Mouse (Mus musculus) heart, embryonic 12.5 days (tissue): ENCODE data around the gene Shld1. TPM values are rescaled to one million over a fixed set of nuclear protein-coding genes. Genes with fewer than 3 reads are reported as not detected.

ENCODE experiments used
- ATAC-seq: fragments of 200-750 bp; cut with Nextera tagmentation; 2 replicates; pipeline ENCODE4 v1.8.0; 2017; ENCODE audit warnings: moderate TSS enrichment, moderate library complexity; ENCODE audit not compliant: insufficient number of reproducible peaks, low FRiP score
- H3K27ac ChIP-seq: fragments of 300-500 bp; sonication (generic); 2 replicates; pipeline ENCODE4 v1.5.1; 2016; ENCODE audit warnings: mild to moderate bottlenecking, moderate library complexity; ENCODE audit not compliant: poor library complexity, severe bottlenecking
- H3K27me3 ChIP-seq: fragments of 300-500 bp; sonication (generic); replicated peaks from 2 replicates; pipeline ENCODE4 v1.6.1; 2016; ENCODE audit warnings: mild to moderate bottlenecking, moderate library complexity
- H3K36me3 ChIP-seq: fragments of 300-500 bp; sonication (generic); 2 replicates; pipeline ENCODE4 v1.6.1; 2016; ENCODE audit warnings: mild to moderate bottlenecking, moderate library complexity
- H3K4me1 ChIP-seq: fragments of 300-500 bp; sonication (generic); replicated peaks from 2 replicates; pipeline ENCODE4 v1.6.1; 2016; ENCODE audit warnings: mild to moderate bottlenecking
- H3K4me2 ChIP-seq: fragments of 300-500 bp; sonication (generic); 2 replicates; pipeline ENCODE4 v1.6.1; 2016; ENCODE audit warnings: mild to moderate bottlenecking, moderate library complexity
- H3K4me3 ChIP-seq: fragments of 300-500 bp; sonication (generic); 2 replicates; pipeline ENCODE4 v1.5.1; 2016; ENCODE audit warnings: mild to moderate bottlenecking
- H3K9ac ChIP-seq: fragments of 300-500 bp; sonication (generic); 2 replicates; pipeline ENCODE4 v1.6.1; 2016; ENCODE audit warnings: mild to moderate bottlenecking, moderate library complexity
- H3K9me3 ChIP-seq: fragments of 300-500 bp; sonication (generic); replicated peaks from 2 replicates; pipeline ENCODE4 v1.6.1; 2016; ENCODE audit warnings: mild to moderate bottlenecking, moderate library complexity
- WGBS: fragments of 180-500 bp; shearing (Covaris S2); methylation state at CpG from one replicate; pipeline ENCODE4 v1.1.7; 2016; 5-methylcytosine and 5-hydroxymethylcytosine counted together
- polyA plus RNA-seq: library from polyadenylated mRNA; unstranded; fragments of >200 nt; fragmentation: Nextera tagmentation; extraction: Ambion mirVana; gene quantifications from 2 replicates; pipeline ENCODE4 v1.2.1, GENCODE M21; 2016

The Shld1 gene
- polyA plus RNA-seq = 14.4 and 16.8 TPM in 2 replicates

DNA sequence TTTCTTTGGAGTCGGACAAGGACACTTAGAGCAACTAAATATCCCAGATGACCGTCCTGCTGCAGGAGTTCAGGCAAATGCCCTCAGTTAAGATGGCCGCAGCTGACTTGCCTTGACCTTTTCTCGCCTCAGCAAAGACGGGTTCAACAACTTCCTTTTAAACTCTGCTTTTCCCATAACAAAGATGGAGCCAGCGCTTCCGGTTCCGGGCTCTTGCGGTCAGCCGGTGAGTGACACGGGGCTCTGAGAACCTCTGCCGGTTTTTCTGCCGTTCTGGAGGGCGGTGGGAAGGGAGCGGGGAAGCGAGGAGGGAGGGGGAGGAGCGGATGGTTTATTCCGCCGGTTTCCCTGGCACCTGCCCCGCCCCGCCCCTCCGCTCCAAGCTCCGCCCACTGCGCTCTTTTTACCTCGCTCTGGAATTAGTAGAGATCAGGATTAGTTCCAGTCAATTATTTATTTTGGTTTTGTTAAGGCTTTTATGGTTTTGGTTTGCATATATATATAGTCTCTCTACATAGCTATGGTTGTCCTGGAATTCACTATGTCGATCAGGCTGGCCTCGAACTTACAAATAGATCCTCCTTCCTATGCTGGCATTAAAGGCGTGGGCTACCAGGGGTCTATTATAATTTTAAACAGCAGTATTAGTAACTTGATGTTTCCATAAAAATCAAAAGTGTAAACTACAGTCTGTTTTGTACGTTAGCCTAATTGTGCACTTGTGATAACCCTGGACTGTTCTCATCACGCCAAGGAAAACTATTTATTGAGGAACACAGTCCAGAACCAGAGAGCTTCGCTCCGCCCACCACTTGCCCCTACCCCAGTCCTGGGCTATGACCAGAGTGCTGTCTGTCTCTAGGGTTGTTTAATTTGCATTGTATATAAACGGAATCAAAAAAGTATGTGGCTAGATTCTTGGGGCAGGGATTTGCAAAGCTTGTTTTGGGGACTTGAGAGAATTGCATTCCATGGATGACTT is at the start of gene Shld1:
Shld1 (plus strand) TSS at position 176 of the 982 bp plus-strand sequence.
- Histone ChIP-seq H3K36me3 (0 out of 2 replicates have a peak, but pooled peaks cover 3% of the 10 kb centered on the region), H3K4me2 (peak within 1 kb of the TSS; percentile 67), H3K27ac (peak within 1 kb of the TSS; percentile 80), H3K4me1 (peaks cover 28% of the 10 kb centered on the region), H3K4me3 (peak within 1 kb of the TSS; percentile 64), H3K27me3 (no peaks in the 10 kb centered on the region), H3K9ac (peak within 1 kb of the TSS; percentile 65), H3K9me3 (no peaks in the 10 kb centered on the region)
- ATAC-seq = peak; percentile 83
- 11% methylated on average over 32 of the region's 33 CpGs for WGBS

DNA sequence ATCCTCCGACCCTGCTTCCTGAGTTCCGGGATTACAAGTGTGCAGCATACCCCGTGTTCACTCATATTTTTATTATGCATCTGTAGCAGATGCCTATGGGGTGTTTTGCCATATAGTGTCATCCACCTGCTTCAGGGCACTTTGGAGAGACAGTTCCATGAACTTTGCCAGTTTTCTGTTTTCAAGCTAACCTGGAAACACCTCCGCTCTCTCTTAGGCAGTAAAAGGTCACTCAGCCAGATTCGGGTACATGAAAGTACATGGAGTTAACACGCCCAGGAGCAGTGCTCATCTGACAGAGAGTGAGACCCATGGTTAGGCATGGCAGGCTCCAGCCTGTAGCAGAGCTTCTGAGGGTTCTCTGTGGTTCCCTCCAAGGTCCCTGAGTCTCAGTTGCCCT is 48.4 kb upstream of the Shld1 start:
- Histone ChIP-seq H3K4me1 (peaks cover 7% of the 10 kb centered on the region), H3K27ac (no peak overlapping the region), H3K9ac (no peak overlapping the region), H3K36me3 (no peaks in the 10 kb centered on the region), H3K9me3 (no peaks in the 10 kb centered on the region), H3K27me3 (no peaks in the 10 kb centered on the region), H3K4me3 (no peak overlapping the region), H3K4me2 (no peak overlapping the region)
- WGBS = 89% methylated on average over 6 of the region's 6 CpGs
- ATAC-seq = no peak

DNA sequence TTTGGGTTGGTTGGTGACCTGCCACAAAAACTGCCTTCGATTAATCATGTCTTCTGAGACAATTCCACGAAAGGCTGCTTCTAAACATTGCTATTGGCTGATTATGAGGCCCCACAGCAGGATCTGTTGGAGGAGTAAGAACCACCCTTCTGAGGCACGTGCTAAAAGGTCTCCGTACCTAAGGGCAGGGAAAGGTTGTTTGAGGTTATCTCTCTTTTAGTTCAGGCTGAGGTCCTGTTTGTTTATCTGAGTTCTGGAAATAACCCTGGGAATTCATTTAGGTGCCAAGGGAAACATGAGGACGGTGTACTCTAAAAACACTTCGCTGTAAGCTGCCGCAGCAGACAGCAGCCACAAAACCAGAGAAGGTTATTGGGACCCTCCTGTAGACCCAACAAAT is 47.4 kb upstream of the Shld1 start:
- Histone ChIP-seq H3K27ac (no peak overlapping the region), H3K36me3 (no peaks in the 10 kb centered on the region), H3K4me3 (no peak overlapping the region), H3K9ac (no peak overlapping the region), H3K9me3 (no peaks in the 10 kb centered on the region), H3K4me1 (peaks cover 7% of the 10 kb centered on the region), H3K27me3 (no peaks in the 10 kb centered on the region), H3K4me2 (no peak overlapping the region)
- no peak for ATAC-seq
- WGBS = 38% methylated on average over 7 of the region's 7 CpGs

DNA sequence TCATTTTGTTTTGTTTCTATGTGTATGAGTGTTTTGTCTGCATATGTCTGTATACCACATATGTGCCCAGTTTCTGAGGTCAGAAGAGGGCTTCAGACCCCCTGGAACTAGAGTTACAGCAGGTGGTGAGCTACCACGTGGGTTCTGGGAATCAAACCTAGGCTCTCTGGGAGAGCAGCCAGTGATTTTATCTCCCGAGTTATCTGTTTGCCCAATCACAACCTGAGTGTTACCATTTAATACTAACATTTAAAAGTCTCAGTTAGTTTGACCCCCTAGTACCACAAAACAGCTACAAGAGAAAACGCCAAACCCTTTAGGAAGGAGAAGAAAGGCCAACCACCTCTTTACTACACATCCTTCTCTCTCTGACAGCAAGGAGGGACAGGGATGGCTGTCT is 45.5 kb upstream of the Shld1 start:
- 0 out of 2 replicates have a peak, but pooled peaks cover 6% of the 10 kb centered on the region for H3K9me3 ChIP-seq
- no peak overlapping the region for H3K4me3 ChIP-seq
- H3K9ac ChIP-seq = no peak overlapping the region
- no peak overlapping the region for H3K27ac ChIP-seq
- ATAC-seq = no peak
- no peaks in the 10 kb centered on the region for H3K36me3 ChIP-seq
- no peak overlapping the region for H3K4me2 ChIP-seq
- no peaks in the 10 kb centered on the region for H3K27me3 ChIP-seq
- WGBS = 45% methylated on average over 3 of the region's 3 CpGs
- H3K4me1 ChIP-seq = peaks cover 7% of the 10 kb centered on the region

DNA sequence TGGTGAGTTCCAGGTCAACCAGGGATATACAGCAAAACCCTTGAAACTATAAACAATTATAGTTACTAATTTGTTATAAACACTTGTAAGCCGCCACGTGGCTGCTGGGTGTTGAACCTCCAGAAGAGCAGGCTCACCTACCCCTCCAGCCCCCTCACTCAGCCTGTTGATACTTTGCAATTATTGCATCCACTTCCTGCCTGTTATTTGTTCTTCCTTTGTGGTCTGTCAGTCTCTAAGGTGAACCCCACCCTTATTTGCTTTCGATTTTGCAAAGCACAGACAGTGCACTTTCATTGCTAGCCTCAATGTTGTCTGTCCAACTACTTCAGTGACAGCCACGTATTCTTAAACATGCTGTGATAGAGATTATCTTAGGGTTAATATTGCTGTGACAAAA is 43.6 kb upstream of the Shld1 start:
- Histone ChIP-seq H3K4me2 (no peak overlapping the region), H3K4me1 (peaks cover 7% of the 10 kb centered on the region), H3K27ac (no peak overlapping the region), H3K27me3 (no peaks in the 10 kb centered on the region), H3K9ac (no peak overlapping the region), H3K4me3 (no peak overlapping the region), H3K9me3 (0 out of 2 replicates have a peak, but pooled peaks cover 6% of the 10 kb centered on the region), H3K36me3 (no peaks in the 10 kb centered on the region)
- no peak for ATAC-seq
- 74% methylated on average over 4 of the region's 4 CpGs for WGBS

DNA sequence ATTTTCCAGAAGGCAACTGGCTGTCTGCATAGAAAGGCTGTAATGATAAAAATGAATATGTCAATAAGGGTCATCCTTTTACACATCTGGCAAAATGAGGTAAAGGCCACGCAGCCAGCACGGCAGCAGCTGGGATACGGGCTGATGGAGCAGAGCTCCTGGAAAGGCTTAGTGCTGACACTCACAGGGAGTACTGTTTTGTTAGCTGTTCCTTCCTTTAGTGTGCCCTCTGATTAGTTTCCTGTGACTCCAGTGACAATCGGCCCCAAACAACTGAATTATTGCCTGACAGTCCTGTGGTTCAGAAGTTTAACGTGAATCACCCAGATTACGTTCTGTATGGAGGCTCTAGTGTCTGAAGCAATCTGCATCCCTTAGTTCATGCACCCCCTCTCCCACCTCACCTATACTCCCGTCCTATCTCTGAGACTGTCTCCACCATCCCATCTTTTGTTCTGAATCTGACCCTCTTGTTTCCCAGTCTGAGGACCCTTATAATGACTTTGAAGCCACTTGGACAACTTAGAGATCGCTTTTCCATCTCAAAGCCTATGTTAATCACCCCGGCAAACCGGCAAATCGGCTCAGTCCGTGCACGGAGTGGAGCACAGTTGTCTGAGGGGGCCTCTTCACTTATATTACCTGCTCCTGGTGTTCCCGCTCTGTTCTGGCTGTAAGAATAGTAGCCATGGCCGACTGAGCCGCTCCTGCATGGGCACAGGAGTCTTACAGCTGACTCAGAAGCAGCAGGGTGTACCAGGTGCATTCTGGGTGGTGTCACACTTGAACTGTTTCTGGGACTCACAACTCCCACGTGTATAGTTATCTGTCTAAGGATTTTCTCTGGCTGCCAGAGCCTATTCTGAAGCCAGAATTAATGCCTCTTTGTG is 39.6 kb upstream of the Shld1 start:
- ATAC-seq = no peak
- Histone ChIP-seq H3K9ac (no peak overlapping the region), H3K4me1 (no peaks in the 10 kb centered on the region), H3K27me3 (no peaks in the 10 kb centered on the region), H3K4me3 (no peak overlapping the region), H3K4me2 (no peak overlapping the region), H3K9me3 (0 out of 2 replicates have a peak, but pooled peaks cover 6% of the 10 kb centered on the region), H3K36me3 (no peaks in the 10 kb centered on the region), H3K27ac (no peak overlapping the region)
- 59% methylated on average over 17 of the region's 17 CpGs for WGBS

DNA sequence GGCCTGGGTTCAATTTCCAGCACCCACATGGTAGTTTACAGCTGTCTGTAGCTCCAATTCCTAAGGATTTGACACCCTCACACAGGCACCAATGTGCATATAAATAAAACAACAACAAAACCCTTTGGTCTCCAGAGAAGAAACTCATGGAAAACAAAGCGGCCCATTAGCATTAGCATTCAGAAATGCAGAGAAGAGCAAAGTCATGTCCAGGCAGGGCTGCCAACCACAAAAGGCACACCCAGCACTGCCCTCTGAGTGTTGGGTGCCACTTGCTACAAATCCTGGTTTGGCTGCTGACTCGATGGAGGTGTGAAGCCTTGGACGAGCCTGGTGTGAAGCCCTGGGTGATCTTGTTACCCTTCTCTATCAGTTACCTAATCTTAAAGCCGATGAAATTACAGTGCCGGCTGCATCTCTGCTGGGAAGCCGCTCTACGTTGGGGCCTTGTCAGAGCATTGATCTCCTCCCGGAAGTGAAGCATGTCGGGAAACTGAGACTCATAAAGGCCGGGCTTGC is 37.3 kb upstream of the Shld1 start:
- Histone ChIP-seq H3K4me2 (no peak overlapping the region), H3K4me1 (no peaks in the 10 kb centered on the region), H3K36me3 (no peaks in the 10 kb centered on the region), H3K9ac (no peak overlapping the region), H3K9me3 (0 out of 2 replicates have a peak, but pooled peaks cover 5% of the 10 kb centered on the region), H3K27ac (no peak overlapping the region), H3K27me3 (no peaks in the 10 kb centered on the region), H3K4me3 (no peak overlapping the region)
- WGBS = 71% methylated on average over 10 of the region's 10 CpGs
- ATAC-seq = no peak

DNA sequence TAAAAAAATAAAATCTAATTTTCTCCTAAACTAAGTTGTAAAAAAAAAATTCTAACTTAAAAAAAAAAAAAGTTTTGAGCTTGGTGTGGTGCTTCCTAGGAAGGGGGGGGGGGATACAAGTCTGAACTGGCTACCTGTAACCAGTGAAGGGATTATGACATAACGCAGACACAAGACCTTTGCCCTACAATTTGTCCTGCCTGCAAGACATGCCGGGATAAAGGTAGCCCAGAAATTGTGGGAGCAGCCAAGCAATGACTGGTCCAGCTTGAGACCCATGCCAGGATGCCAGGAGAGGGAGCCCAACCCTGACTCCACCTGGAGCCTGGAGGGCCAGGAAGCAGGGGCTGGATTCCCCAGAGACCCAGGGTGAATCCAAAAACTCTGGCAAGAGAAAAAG is 36.2 kb upstream of the Shld1 start:
- Histone ChIP-seq H3K4me1 (no peaks in the 10 kb centered on the region), H3K4me2 (no peak overlapping the region), H3K9ac (no peak overlapping the region), H3K27ac (no peak overlapping the region), H3K27me3 (no peaks in the 10 kb centered on the region), H3K36me3 (no peaks in the 10 kb centered on the region), H3K9me3 (no peaks in the 10 kb centered on the region), H3K4me3 (no peak overlapping the region)
- ATAC-seq = no peak
- WGBS = 64% methylated on average over 2 of the region's 2 CpGs

DNA sequence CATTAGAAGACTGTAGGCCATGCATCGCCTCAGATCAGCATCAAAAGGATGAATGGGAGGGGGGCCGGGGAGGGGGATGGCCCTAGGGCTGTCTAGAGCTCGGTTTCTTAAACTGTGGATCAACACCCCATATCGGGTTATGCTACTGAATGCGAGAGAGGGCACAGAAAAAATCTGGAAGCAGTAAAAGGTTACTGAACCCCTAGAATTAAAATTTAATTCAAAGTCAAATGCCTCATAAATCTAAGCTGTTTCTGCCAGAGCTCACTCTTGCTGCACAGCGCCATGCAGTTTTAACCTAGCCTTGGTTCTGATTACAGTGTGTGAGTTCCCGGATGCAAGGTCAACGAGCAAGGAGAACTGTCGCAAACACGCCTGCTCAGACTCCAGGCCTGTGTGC is 34.3 kb upstream of the Shld1 start:
- no peak for ATAC-seq
- H3K9me3 ChIP-seq = no peaks in the 10 kb centered on the region
- no peak overlapping the region for H3K27ac ChIP-seq
- no peak overlapping the region for H3K4me2 ChIP-seq
- 55% methylated on average over 10 of the region's 10 CpGs for whole genome bisulfite sequencing
- H3K4me1 ChIP-seq = no peaks in the 10 kb centered on the region
- no peaks in the 10 kb centered on the region for H3K36me3 ChIP-seq
- H3K4me3 ChIP-seq = no peak overlapping the region
- no peak overlapping the region for H3K9ac ChIP-seq
- H3K27me3 ChIP-seq = no peaks in the 10 kb centered on the region

DNA sequence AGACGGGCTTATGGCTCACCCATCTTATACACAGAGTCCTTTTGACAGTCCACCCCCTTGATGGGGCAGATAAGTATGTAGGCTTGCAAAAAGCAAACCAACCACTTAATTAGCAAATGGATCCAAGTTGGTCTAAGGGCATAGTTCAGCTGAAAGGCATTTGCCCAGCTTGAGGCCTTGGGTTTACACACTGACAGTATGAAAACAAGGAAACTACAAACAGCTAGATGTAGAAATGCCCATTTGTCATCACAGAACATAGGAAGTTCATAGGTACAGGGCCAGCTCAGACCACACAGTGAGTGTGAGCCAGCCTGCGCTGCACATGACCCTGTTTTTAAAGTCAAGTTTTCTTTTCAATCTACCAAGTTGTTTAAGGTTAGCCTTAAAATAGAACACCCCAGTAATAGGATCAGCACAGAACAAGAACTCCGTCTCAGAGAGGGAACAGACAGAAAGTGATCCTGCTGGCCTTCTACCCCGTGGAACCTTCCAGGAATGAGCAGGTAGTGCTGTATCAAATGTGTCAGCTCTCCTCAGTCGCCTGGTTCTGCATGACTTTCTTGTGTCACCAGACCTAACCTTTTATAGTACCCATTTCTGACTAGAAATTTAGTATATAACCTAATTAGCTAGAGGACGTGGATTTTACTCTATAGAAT is 31.8 kb upstream of the Shld1 start:
- Histone ChIP-seq H3K9me3 (no peaks in the 10 kb centered on the region), H3K27ac (no peak overlapping the region), H3K4me3 (no peak overlapping the region), H3K27me3 (no peaks in the 10 kb centered on the region), H3K4me2 (no peak overlapping the region), H3K36me3 (no peaks in the 10 kb centered on the region), H3K4me1 (no peaks in the 10 kb centered on the region), H3K9ac (no peak overlapping the region)
- WGBS = 77% methylated on average over 6 of the region's 6 CpGs
- no peak for ATAC-seq
